ENCODE assay signal across 19 mouse cellular contexts in the genomic region with DNA sequence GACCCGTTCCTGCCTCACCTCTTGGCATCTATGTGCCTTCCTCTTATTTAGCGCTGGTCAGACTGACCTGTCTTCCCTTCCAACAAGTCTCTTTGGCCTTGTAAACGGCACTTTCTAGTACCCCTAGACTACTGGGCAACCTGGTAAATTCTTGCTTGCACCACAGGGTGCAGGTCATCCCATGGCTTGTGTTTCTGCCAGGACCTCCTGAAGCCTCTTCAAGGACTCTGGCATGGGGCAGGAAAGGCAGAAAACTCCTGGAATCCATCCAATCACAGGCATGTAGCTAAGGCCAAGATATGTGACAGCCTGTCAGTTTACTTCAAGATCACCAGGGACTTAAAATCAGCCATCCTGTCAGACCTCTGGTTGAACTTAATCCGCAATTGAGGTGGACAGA. TPM values are rescaled to one million over a fixed set of nuclear protein-coding genes. Genes with fewer than 3 reads are reported as not detected.
DNase-seq lines count a peak whose midpoint lies in the region; ATAC-seq and TF ChIP-seq lines count a peak whose summit lies in the region.
"Had no signal": no experiment of that assay in that cellular context is flagged by ENCODE, and none has a peak within 500 bp of the region (broad histone marks: within the 10 kb centered on the region; RNA-seq: fewer than 3 reads in every experiment).

No protein-coding gene starts in this region.

- H3K4me1 ChIP-seq in forebrain, embryonic 10.5 days, result peaks cover 10% of the 10 kb centered on the region
- H3K4me1 ChIP-seq: liver, embryonic 12.5 days; midbrain, embryonic 12.5 days had no signal

- TF ChIP-seq CTCF in Patski (IDR thresholded peaks at IDR 0.05), result no peak

- H3K36me3 ChIP-seq in forebrain, embryonic 10.5 days (replicated peaks), result no peaks in the 10 kb centered on the region
- H3K36me3 ChIP-seq: embryonic facial prominence, embryonic 10.5 days; embryonic facial prominence, embryonic 15.5 days; hindbrain, embryonic 12.5 days; liver, embryonic 12.5 days; midbrain, embryonic 12.5 days; neural tube, embryonic 13.5 days had no signal

- H3K27me3 ChIP-seq in Patski, result no peaks in the 10 kb centered on the region
- H3K27me3 ChIP-seq in forebrain, embryonic 10.5 days (ENCODE audit: poor library complexity, severe bottlenecking), result peaks cover 17% of the 10 kb centered on the region
- H3K27me3 ChIP-seq: embryonic facial prominence, embryonic 15.5 days had no signal

- no peak overlapping the region for H3K4me3 ChIP-seq in forebrain, embryonic 10.5 days
- H3K4me3 ChIP-seq: embryonic facial prominence, embryonic 10.5 days; embryonic facial prominence, embryonic 15.5 days; forebrain, embryonic 13.5 days; hindbrain, embryonic 12.5 days; left cerebral cortex, adult 2 months; liver, embryonic 12.5 days; midbrain, embryonic 12.5 days; neural tube, embryonic 13.5 days had no signal

- CTCF ChIA-PET in Patski (lab: Charles Lee), result interaction anchor here (1.9 kb wide), 1 partner anchor 15 kb away, joined by 6 read pairs; no protein-coding TSS in a partner anchor

- WGBS in forebrain, embryonic 10.5 days, result 84% methylated on average over 4 of the region's 4 CpGs

- H3K9me3 ChIP-seq in forebrain, embryonic 10.5 days, result no peaks in the 10 kb centered on the region
- H3K9me3 ChIP-seq: embryonic facial prominence, embryonic 10.5 days; embryonic facial prominence, embryonic 15.5 days; forebrain, embryonic 13.5 days; hindbrain, embryonic 12.5 days; liver, embryonic 12.5 days; midbrain, embryonic 12.5 days; neural tube, embryonic 13.5 days had no signal

- intact Hi-C loops in left cerebral cortex, postnatal 4 days (cut with DNase I), result no loop called here

- POLR2A ChIA-PET in Patski (lab: Charles Lee), result no interaction called here

- peak; percentile 72 to 75 for DNase-seq in cerebellum, postnatal 10 days
- no peak for DNase-seq in cerebellum, postnatal 4 days (ENCODE audit: low spot score in 2 of 2)
- peak; percentile 50 for DNase-seq in left cerebral cortex, postnatal 4 days
- DNase-seq in left cerebral cortex, adult 11 months (ENCODE audit: low spot score), result no peak
- DNase-seq in Patski (ENCODE audit: low read depth, low spot score), result no peak
- DNase-seq in forebrain, embryonic 10.5 days (ENCODE audit: extremely low spot score, low spot score), result no peak
- DNase-seq: cerebellum, adult 11 months; cerebellum, adult 9-10 months; heart, postnatal 36 days; liver, postnatal 0 days had no signal

- ATAC-seq in Patski, result peak; percentile 49
- ATAC-seq: forebrain, embryonic 13.5 days; intestine, postnatal 0 days; liver, embryonic 12.5 days; liver, postnatal 0 days had no signal

- H3K27ac ChIP-seq in forebrain, embryonic 10.5 days, result no peak overlapping the region
- H3K27ac ChIP-seq: embryonic facial prominence, embryonic 10.5 days; embryonic facial prominence, embryonic 15.5 days; forebrain, embryonic 13.5 days; hindbrain, embryonic 12.5 days; left cerebral cortex, adult 2 months; liver, embryonic 12.5 days; midbrain, embryonic 12.5 days; neural tube, embryonic 13.5 days had no signal

- in situ Hi-C loops in Patski (cut with MboI; ENCODE audit: low pct_unique_long_range_greater_than_20kb), result no loop called here

RNA-seq across cellular contexts. Expression of gene Sned1, which starts 6.0 kb away (rescaled TPM):
- total RNA-seq in left cerebral cortex, postnatal 4 days (2021), result 1 to 10 TPM; 8.4 to 8.6 TPM
- polyA plus RNA-seq in Patski (2021), result 48.9 TPM
- 1.1 and 1.9 TPM in 2 replicates for polyA plus RNA-seq in forebrain, embryonic 10.5 days (2016; fragmentation: Nextera tagmentation; extraction: Ambion mirVana)

Comparison
In these comparisons a context has a peak if more than half of its experiments do, and no peak if none do; other contexts are left out.
1. DNase-seq: peak in cerebellum, postnatal 10 days (2 of 2) and left cerebral cortex, postnatal 4 days (single experiment); none in cerebellum, postnatal 4 days (0 of 2), left cerebral cortex, adult 11 months (single experiment), Patski (single experiment) and forebrain, embryonic 10.5 days (single experiment).
2. RNA of gene Sned1, which starts 6.0 kb away (polyA plus RNA-seq): 48.9 TPM in Patski (single experiment); 1.1 to 1.9 TPM in forebrain, embryonic 10.5 days; every median in the first group is over 10 times any median in the second.